Comparison of ENCODE assay signal across 8 mouse cellular contexts in genomic region chr10:37139443-37140165, GRCm38 (mm10). TPM values are rescaled to one million over a fixed set of nuclear protein-coding genes. Genes with fewer than 3 reads are reported as not detected.
DNase-seq lines count a peak whose midpoint lies in the region; ATAC-seq and TF ChIP-seq lines count a peak whose summit lies in the region.

No protein-coding gene starts in this region.

- no peak for TF ChIP-seq CTCF in gastrocnemius, adult 2 months (IDR thresholded peaks at IDR 0.05)
- TF ChIP-seq CTCF in intestine, postnatal 0 days (IDR thresholded peaks at IDR 0.05; ENCODE audit: low read depth) = no peak

- WGBS in intestine, postnatal 0 days = under 1% methylated on average over 26 of the region's 26 CpGs
- under 1% methylated on average over 26 of the region's 26 CpGs for WGBS in limb, embryonic 13.5 days

- peak overlapping the region; percentile 23 for H3ac ChIP-seq in myocyte (ENCODE audit: control insufficient read depth, insufficient read length)

- H3K9me3 ChIP-seq in intestine, postnatal 0 days (ENCODE audit: control insufficient read depth) = no peaks in the 10 kb centered on the region
- no peaks in the 10 kb centered on the region for H3K9me3 ChIP-seq in limb, embryonic 13.5 days

- H3K4me1 ChIP-seq in intestine, postnatal 0 days (replicated peaks; ENCODE audit: control insufficient read depth, insufficient read depth, low read length) = no peaks in the 10 kb centered on the region
- peaks cover 10% of the 10 kb centered on the region; the same call in 1 of the 2 replicates for H3K4me1 ChIP-seq in limb, embryonic 13.5 days

- peaks cover 3% of the 10 kb centered on the region; the same call in 1 of the 2 replicates for H3K36me3 ChIP-seq in intestine, postnatal 0 days (ENCODE audit: control insufficient read depth, insufficient read depth)
- peaks cover 14% of the 10 kb centered on the region for H3K36me3 ChIP-seq in limb, embryonic 13.5 days
- peaks cover 11% of the 10 kb centered on the region for H3K36me3 ChIP-seq in myocyte (ENCODE audit: control insufficient read depth, insufficient read depth)

- peak overlapping the region; percentile 77 for H3K4me3 ChIP-seq in gastrocnemius, adult 2 months
- H3K4me3 ChIP-seq in intestine, postnatal 0 days (ENCODE audit: low read depth, low read length) = peak overlapping the region; percentile 74
- H3K4me3 ChIP-seq in limb, embryonic 13.5 days = peak overlapping the region; percentile 95
- H3K4me3 ChIP-seq in myocyte = peak overlapping the region; percentile 94

- ATAC-seq in intestine, postnatal 0 days = no peak
- no peak for ATAC-seq in limb, embryonic 13.5 days (ENCODE audit: low FRiP score, low read depth)

- TF ChIP-seq POLR2A in myocyte (IDR thresholded peaks at IDR 0.05; ENCODE audit: insufficient read length, low read depth) = no peak

- H3K79me2 ChIP-seq in myocyte (ENCODE audit: control insufficient read depth, insufficient read depth) = peaks cover 29% of the 10 kb centered on the region

- peak overlapping the region; percentile 97 for H3K27ac ChIP-seq in gastrocnemius, adult 2 months
- H3K27ac ChIP-seq in intestine, postnatal 0 days (ENCODE audit: low read depth, low read length) = peak overlapping the region; percentile 67
- H3K27ac ChIP-seq in limb, embryonic 13.5 days = peak overlapping the region; percentile 100

- H3K9ac ChIP-seq in intestine, postnatal 0 days (ENCODE audit: low read depth, low read length) = peak overlapping the region; percentile 78
- peak overlapping the region; percentile 100 for H3K9ac ChIP-seq in limb, embryonic 13.5 days

- DNase-seq in spleen, adult 18-20 months = peak; percentile 5 to 38
- DNase-seq in spleen, postnatal 14 days (ENCODE audit: low spot score in 2 of 2) = no peak
- peak; percentile 67 to 75 for DNase-seq in cerebellum, postnatal 10 days
- DNase-seq in gastrocnemius, adult 2 months = peak; percentile 35
- DNase-seq in thymus, postnatal 0 days (ENCODE audit: low spot score) = peak; percentile 69

- no peaks in the 10 kb centered on the region for H3K27me3 ChIP-seq in intestine, postnatal 0 days (replicated peaks; ENCODE audit: control insufficient read depth, insufficient read depth, low read length)
- no peaks in the 10 kb centered on the region for H3K27me3 ChIP-seq in limb, embryonic 13.5 days
- H3K27me3 ChIP-seq in myocyte (ENCODE audit: control insufficient read depth, insufficient read depth, insufficient read length) = no peaks in the 10 kb centered on the region

- H3K4me2 ChIP-seq in intestine, postnatal 0 days (replicated peaks; ENCODE audit: low read depth) = peak overlapping the region; percentile 78
- peak overlapping the region; percentile 75 for H3K4me2 ChIP-seq in limb, embryonic 13.5 days (replicated peaks)
- peak overlapping the region; percentile 78 for H3K4me2 ChIP-seq in myocyte (ENCODE audit: low read depth)

- intact Hi-C loops in gastrocnemius, adult 2 months (cut with DNase I) = loop anchor here (5.0 to 10.0 kb wide), 3 partner anchors 258 to 655 kb away; no protein-coding TSS in a partner anchor

TF ChIP-seq in myocyte, 11 proteins besides CTCF, POLR2A, EP300 and RAD21:
- TF ChIP-seq MYOD1 (IDR thresholded peaks at IDR 0.05; ENCODE audit: control insufficient read depth in 1 of 3, insufficient read length in 2 of 3, low read depth in 2 of 3) (no peak), TCF12 (IDR thresholded peaks at IDR 0.05; ENCODE audit: insufficient read depth, poor library complexity, severe bottlenecking) (no peak), MAX (IDR thresholded peaks at IDR 0.05; ENCODE audit: low read depth) (no peak), CEBPB (IDR thresholded peaks at IDR 0.05; ENCODE audit: insufficient read depth, poor library complexity, severe bottlenecking) (no peak), REST (IDR thresholded peaks at IDR 0.05; ENCODE audit: insufficient read depth, insufficient read length) (no peak), E2F4 (IDR thresholded peaks at IDR 0.05; ENCODE audit: insufficient read depth) (no peak), MYOG (IDR thresholded peaks at IDR 0.05; ENCODE audit: control insufficient read depth in 1 of 3, insufficient read depth in 1 of 3, insufficient read length in 2 of 3, low read depth in 2 of 3) (no peak), POLR2AphosphoS2 (IDR thresholded peaks at IDR 0.05; ENCODE audit: insufficient read length, low read depth) (no peak), TCF3 (IDR thresholded peaks at IDR 0.05; ENCODE audit: insufficient read length, low read depth) (no peak), SRF (IDR thresholded peaks at IDR 0.05; ENCODE audit: control insufficient read depth, insufficient read length, low read depth) (no peak), USF1 (IDR thresholded peaks at IDR 0.05; ENCODE audit: low read depth) (no peak)

RNA-seq across cellular contexts. Expression of gene Marcks, which starts 0.9 kb away (rescaled TPM):
- total RNA-seq in gastrocnemius, adult 2 months (2021) = 10 to 100 TPM; 12.9 to 26.6 TPM
- polyA plus RNA-seq in intestine, postnatal 0 days (2015; fragmentation: Nextera tagmentation; extraction: Ambion mirVana) = 34.7 and 38.2 TPM in 2 replicates
- 185 and 192 TPM in 2 replicates for polyA plus RNA-seq in limb, embryonic 13.5 days (2015; fragmentation: Nextera tagmentation; extraction: Ambion mirVana)
- 26.3 TPM for polyA plus RNA-seq in myocyte (2012; fragmentation: generic; extraction: Trizol)
- 71.5 and 86.6 TPM in 2 replicates for polyA plus RNA-seq in thymus, postnatal 0 days (2015; fragmentation: Nextera tagmentation; extraction: Ambion mirVana)

Comparison
In these comparisons a context has a peak if more than half of its experiments do, and no peak if none do; other contexts are left out.
1. DNase-seq: peak in spleen, adult 18-20 months (2 of 2), cerebellum, postnatal 10 days (2 of 2), gastrocnemius, adult 2 months (single experiment) and thymus, postnatal 0 days (single experiment); none in spleen, postnatal 14 days (0 of 2).
2. Peak in every context shown above with its lines, with median percentiles within 50 percentile points of each other: H3K27ac ChIP-seq, H3K4me3 ChIP-seq and H3K4me2 ChIP-seq.